Mouse (Mus musculus) lung, adult 2 months (tissue): ENCODE measurements around the gene Jhy. TPM values are rescaled to one million over a fixed set of nuclear protein-coding genes. Genes with fewer than 3 reads are reported as not detected.

Experiments used
- DNase-seq: peaks from one replicate; pipeline ENCODE4 v3.0.0; 2022
- H3K4me1 ChIP-seq: fragments of 200-500 bp; 2 replicates; pipeline ENCODE4 v1.6.1; 2011; ENCODE audit warnings: low read length; ENCODE audit not compliant: control insufficient read depth, insufficient read depth
- H3K4me3 ChIP-seq: fragments of 200-500 bp; replicated peaks from 2 replicates; pipeline ENCODE3; 2011; ENCODE audit warnings: low read depth, mild to moderate bottlenecking, control low read depth, low read length; ENCODE audit errors: extremely low read depth
- CTCF ChIP-seq: fragments of 200-500 bp; IDR thresholded peaks from 2 replicates; pipeline ENCODE4 v1.5.1; 2011; ENCODE audit warnings: mild to moderate bottlenecking, low read length, control low read depth; ENCODE audit not compliant: insufficient read depth
- POLR2A ChIP-seq: fragments of 200-500 bp; IDR thresholded peaks from 2 replicates; pipeline ENCODE4 v1.6.1; 2011; ENCODE audit warnings: low read depth, mild to moderate bottlenecking, control low read depth, low read length, borderline replicate concordance; ENCODE audit errors: extremely low read depth
- WGBS: fragments of 180-500 bp; shearing (Covaris S2); methylation state at CpG from one replicate; pipeline ENCODE4 v1.1.7; 2018; 5-methylcytosine and 5-hydroxymethylcytosine counted together
- polyA plus RNA-seq: library from polyadenylated mRNA; depleted of rRNA; stranded (reverse); fragments of >200 nt; gene quantifications from 2 replicates; pipeline ENCODE4 v1.2.3, GENCODE M21; 2012; rRNA removed

Gene Jhy
- 0.62 and 0.67 TPM in 2 replicates for polyA plus RNA-seq

DNA sequence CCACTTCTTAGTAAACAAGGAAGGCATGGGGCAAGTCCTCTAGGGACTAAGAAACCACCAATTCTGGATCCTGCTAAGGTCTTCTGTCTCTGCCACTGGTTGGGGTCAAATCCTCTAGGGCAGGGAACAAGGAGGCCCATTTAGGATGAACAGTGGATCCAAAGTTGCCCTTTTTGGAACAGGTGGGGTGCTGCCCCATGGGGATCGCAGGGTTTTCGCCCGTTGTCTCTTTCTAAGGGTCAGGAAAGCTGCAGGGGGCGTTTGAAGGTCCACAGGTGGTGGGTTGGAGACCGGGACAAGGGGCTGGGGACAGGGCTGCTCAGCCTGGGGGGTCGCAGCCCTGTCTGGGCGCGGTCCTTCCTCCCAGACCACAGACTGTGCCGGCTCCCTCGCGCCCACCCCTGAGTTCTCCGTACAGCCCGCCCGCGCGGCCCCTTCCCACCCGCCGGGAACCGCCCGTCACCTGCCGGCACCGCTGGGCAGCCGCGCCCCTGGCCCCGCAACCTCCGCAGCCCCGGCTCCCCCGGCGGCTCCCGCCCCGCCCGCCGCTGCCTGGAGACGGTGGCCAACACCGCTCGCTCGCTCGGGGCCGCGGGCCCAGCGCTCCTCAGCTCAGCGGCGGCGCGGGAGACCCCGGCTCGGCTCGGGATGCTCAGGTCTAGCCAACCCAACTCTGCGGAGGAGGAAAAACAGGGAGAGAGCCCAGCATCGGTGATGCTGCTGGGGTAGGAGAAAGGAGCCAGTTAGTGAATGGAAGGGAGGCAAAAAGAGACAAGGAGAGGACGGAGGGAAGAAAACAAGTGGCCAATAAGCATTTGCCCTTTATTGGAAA is at the start of gene Jhy:
Gene Jhy (minus strand): TSS at position 533 of the 832 bp plus-strand sequence.
- Histone ChIP-seq H3K4me3 (no peak within 1 kb of the TSS), H3K4me1 (no peaks in the 10 kb centered on the region)
- WGBS: 2% methylated on average over 51 of the region's 51 CpGs
- no peak for DNase-seq
- TF ChIP-seq POLR2A (no peak), CTCF (no peak)

DNA sequence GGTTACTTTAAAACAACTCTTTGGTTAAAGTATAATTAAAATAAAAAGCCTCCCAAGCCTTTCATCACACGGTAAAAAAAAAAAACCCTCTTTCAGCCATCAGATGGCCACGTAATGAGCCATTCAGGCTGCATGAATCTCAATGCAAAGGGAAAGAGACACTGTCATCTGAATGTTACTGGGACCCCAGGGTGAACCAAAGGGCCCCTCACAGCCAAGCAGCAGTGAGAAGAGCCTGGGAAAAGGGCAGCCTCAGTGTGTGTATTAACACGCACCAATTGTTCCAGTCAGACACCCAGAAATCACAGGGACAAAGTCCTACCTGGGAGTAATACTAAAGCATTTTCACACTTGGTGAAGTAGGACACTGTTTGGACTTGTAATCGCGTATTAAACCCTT is 48.5 kb upstream of the Jhy start:
- Histone ChIP-seq H3K4me3 (no peak overlapping the region), H3K4me1 (no peaks in the 10 kb centered on the region)
- WGBS: 90% methylated on average over 5 of the region's 5 CpGs
- no peak for TF ChIP-seq CTCF
- no peak for TF ChIP-seq POLR2A
- DNase-seq: no peak

DNA sequence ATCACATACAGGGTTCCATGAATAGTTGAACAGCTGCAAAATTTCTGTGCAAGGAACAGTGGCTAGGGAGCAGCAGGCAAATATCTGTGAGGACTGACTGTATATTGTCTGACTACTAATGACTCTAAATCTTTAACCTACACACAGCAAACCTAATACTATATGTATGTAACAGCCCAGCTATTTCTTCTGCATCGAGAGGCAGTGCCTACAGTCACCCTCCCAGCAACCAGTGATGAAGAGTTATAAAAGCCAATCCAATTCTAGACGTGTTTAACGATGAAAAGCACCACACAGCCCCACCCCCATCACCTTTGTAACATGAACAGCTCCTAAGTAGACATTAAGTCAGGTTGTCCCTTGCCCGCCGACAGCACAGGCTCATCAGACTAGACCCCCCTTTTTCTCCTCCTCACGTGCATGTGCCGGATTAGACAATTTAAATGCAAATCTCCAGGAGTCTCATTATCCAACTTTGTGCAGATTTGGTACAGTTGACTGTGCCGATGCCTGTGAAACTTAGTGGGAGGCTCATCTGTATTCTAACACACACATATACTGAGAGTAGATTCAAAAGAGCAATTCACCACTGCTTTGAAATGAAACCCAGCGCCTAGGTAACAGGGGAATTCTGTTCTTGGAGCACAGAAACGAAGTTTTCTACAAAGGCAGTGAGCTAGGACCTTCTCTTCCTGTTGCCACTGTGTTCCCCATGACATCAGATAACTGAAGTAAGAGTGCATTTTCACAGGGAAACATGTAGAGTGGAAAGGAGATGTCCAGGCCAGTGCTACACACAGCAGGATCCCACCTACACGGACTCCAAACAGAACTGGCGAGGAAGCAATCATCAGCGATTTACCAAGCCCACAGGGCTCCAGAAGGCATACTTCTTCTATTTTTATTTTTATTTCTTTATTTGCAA is 47.9 kb upstream of the Jhy start:
- 82% methylated on average over 13 of the region's 13 CpGs for WGBS
- TF ChIP-seq POLR2A (no peak), CTCF (no peak)
- DNase-seq: no peak
- Histone ChIP-seq H3K4me3 (no peak overlapping the region), H3K4me1 (no peaks in the 10 kb centered on the region)

DNA sequence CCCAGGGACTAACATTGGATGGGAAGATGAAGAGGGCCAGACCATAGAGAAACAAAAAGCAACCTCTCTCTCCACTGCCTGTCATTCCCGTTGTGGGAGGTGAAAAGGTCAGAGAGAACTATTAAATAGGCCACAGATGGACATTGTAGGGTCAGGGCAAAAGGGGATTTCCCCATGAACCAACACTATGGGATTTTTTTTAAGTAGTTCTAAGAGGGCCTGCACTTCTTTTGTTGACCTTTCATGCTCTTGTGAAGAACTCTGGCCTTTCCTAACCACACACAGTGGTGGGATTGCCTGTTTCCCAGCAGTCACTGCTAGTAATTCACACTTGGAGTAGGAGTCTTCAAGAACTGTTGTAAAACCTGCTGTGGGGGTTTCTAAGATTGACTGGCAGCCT is 43.9 kb upstream of the Jhy start:
- WGBS: 37% methylated on average over 1 of the region's 1 CpGs
- no peaks in the 10 kb centered on the region for H3K4me1 ChIP-seq
- TF ChIP-seq CTCF (no peak), POLR2A (no peak)

DNA sequence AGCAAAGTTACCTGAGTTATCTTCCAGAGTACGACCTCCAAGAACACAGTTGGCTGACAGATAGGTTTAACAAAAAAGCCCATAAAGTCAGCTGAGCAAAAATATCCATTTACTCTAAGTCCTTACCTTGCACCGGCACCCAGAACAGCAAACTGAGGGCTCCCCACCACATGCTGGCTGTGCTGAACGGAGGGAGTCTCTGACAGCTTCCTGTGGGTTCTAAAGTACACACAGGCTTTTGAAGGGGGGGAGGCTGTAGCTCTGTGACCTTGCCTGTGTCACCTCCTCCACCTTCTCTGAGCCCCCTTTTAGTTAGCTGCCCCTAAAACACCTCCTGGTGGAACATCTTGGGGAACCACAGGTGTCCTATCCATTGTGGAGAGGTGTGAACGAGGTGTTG is 40.5 kb upstream of the Jhy start, which contains the start of gene Crtam:
Gene Crtam (minus strand): TSS at position 214 of the 400 bp plus-strand sequence.
- 37% methylated on average over 4 of the region's 4 CpGs for WGBS

More for the DNA sequence above, 43.9 kb upstream of the Jhy start:
- H3K4me3 ChIP-seq: no peak overlapping the region
- DNase-seq: no peak

DNA sequence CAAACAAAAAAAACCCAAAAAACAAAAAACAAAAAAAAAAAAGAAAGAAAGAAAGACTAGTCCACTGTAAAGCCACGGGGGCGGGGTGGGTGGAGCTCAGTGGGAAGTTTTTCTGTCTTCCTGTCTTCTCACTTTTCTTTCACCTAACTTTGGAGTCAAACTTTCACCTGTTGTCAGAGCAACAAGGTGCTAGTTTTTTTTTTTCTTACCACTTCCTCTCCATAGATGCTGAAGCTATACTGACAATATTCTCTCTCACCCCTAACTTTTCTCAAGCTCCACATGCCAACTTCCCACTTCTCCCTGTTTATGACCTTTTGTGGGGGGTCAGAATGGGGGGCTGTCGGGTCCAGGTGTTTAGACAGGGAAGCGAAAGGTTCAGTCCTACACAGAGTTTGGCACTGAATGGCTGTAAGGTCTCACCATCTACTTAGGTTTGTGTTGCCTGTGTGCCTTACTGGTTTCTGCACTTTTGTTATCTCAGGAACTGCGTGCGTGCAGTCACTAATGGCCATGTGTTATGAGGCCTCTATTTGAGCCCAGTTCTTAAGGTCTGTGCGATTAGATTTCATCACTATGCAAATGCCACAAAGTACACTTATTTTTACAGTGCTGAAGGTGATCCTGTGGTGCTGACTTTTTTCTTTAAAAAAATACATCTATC is 33.3 kb upstream of the Jhy start:
- Histone ChIP-seq H3K4me3 (no peak overlapping the region), H3K4me1 (no peaks in the 10 kb centered on the region)
- TF ChIP-seq POLR2A (no peak), CTCF (no peak)
- 74% methylated on average over 7 of the region's 7 CpGs for WGBS
- no peak for DNase-seq

More for the DNA sequence above, 40.5 kb upstream of the Jhy start, which contains the start of gene Crtam:
- no peak for DNase-seq
- Histone ChIP-seq H3K4me1 (no peaks in the 10 kb centered on the region), H3K4me3 (no peak within 1 kb of the TSS)
- TF ChIP-seq CTCF (no peak), POLR2A (no peak)

DNA sequence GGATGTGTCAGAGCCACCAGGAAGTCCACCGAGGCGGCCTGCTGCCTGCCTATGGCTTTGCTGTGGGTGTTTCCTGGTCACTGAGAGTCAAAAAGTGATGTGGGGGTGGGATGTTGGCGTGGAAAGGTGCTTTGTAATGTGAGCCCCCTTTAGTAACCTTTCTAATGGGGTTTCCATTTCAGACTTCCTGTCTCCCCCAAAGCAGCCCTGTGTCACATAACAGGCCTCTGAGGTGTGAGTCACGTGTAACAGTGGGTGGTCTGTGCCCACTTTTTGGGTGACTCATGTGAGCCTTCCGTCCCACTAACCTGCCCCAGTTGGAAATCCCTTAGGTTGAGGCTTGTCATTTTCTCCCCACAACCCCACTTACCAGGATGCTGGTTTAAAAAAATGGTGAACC is 30.2 kb upstream of the Jhy start:
- Histone ChIP-seq H3K4me3 (no peak overlapping the region), H3K4me1 (no peaks in the 10 kb centered on the region)
- TF ChIP-seq CTCF (no peak), POLR2A (no peak)
- DNase-seq: no peak
- WGBS: 64% methylated on average over 5 of the region's 5 CpGs

DNA sequence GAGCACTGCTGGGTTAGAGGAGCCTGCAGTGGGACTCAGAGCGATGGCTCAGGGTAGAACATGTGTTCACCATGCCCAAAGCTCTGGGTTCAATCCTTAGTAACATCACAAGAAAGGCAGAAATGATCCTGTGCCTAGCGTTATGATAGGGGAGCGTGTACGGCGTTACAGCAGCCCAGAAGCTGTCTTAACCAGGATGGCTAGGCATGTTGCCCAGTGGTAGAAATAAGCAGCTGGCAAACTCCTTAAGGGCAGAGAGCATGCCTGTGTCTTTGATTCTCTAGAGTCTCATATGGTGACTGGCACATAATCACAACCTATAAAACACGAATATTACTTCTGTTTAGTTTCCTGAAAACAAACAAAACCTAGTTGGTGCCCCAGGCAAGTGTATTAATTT is 27.6 kb upstream of the Jhy start:
- Histone ChIP-seq H3K4me3 (no peak overlapping the region), H3K4me1 (no peaks in the 10 kb centered on the region)
- TF ChIP-seq POLR2A: no peak
- TF ChIP-seq CTCF: no peak
- no peak for DNase-seq
- 76% methylated on average over 6 of the region's 6 CpGs for WGBS

DNA sequence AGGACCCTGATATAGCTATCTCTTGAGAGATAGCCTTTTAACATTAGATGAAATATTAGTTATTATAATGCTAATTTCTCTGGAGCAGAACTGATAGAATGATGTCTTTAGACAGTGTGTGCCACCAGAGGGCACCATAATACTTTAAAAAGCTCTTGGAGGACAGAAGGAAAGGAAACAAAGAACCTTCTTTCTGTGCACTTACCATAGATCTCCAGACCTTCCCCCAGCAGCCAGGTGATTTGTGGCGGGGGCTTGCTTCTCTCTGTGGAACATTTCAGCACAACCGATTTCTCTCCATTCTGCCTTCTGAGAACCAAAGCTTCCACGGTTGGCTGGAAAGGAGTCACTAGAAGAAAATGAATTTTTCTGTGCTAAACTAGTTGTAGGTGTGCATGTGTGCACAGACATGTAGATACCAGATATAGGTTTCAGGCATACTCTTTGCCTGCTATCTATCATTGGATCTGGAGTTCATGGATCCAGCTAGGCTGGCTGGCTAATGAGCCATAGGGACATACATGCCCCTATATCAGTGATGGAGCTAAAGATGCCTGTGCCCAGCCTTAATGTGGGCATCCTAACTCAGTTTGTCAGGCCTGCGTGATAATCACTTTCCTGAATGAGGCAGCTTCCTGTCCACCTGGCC is 26.1 kb upstream of the Jhy start:
- no peak overlapping the region for H3K4me3 ChIP-seq
- peak; percentile 13 for DNase-seq
- TF ChIP-seq POLR2A: no peak
- 0 out of 2 replicates have a peak, but pooled peaks have one; percentile 10 for TF ChIP-seq CTCF
- H3K4me1 ChIP-seq: no peaks in the 10 kb centered on the region
- 35% methylated on average over 4 of the region's 4 CpGs for WGBS
